Mouse (Mus musculus): ENCODE data around the gene Fam189a1. TPM values are rescaled to one million over a fixed set of nuclear protein-coding genes. Genes with fewer than 3 reads are reported as not detected.

Fam189a1 gene
- polyA plus RNA-seq, 1 experiment: 0.07 TPM

DNA sequence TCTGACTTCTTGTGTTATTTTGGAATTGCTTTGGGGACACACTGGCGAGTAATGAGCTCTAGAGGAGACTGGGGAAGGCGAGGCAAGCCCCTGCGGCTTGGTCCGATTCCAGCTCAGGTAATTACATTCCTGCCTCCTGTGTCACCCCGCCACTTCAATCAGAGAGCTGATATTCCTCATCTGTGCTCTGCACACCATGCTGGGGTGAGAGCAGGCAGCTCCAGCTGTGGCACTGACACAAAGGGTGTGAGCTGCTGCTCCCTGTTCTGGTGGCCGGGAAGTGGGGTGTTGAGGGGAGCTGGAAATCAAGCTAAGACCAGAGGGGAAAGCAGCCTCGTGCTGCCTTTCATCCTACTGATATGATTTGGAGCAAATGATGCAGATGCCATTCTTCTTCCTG, 386.6 kb downstream of the Fam189a1 start:
- no peak overlapping the region for H3K4me3 ChIP-seq (ENCODE audit: insufficient read depth, poor library complexity, severe bottlenecking)
- TF ChIP-seq MAX (IDR thresholded peaks at IDR 0.05) (no peak), FOSL1 (IDR thresholded peaks at IDR 0.05; ENCODE audit: insufficient read depth, low read length, poor library complexity, severe bottlenecking) (no peak), CTCF (IDR thresholded peaks at IDR 0.05; ENCODE audit: control insufficient read depth, insufficient read depth, insufficient read length) (no peak), CEBPB (IDR thresholded peaks at IDR 0.05; ENCODE audit: low read depth) (no peak), MYOD1 (IDR thresholded peaks at IDR 0.05; ENCODE audit: control insufficient read depth, insufficient read length, low read depth) (no peak), USF1 (IDR thresholded peaks at IDR 0.05; ENCODE audit: low read depth) (no peak), MYOG (IDR thresholded peaks at IDR 0.05; ENCODE audit: control insufficient read depth, extremely low read depth, insufficient read length) (no peak)
- H3K27me3 ChIP-seq (ENCODE audit: control insufficient read depth, insufficient read depth, insufficient read length): no peaks in the 10 kb centered on the region
- H3K79me2 ChIP-seq (ENCODE audit: control insufficient read depth, insufficient read depth): no peaks in the 10 kb centered on the region
- no peaks in the 10 kb centered on the region for H3K79me3 ChIP-seq (ENCODE audit: low read depth)
- no peak overlapping the region for H3ac ChIP-seq (ENCODE audit: control insufficient read depth, insufficient read length, low read depth)
- no peaks in the 10 kb centered on the region for H3K36me3 ChIP-seq (ENCODE audit: control insufficient read depth, insufficient read depth)

- H3K79me3 ChIP-seq (ENCODE audit: low read depth): no peaks in the 10 kb centered on the region
- H3K36me3 ChIP-seq (ENCODE audit: control insufficient read depth, insufficient read depth): no peaks in the 10 kb centered on the region
- H3ac ChIP-seq (ENCODE audit: control insufficient read depth, insufficient read length, low read depth): no peak overlapping the region
- H3K79me2 ChIP-seq (ENCODE audit: control insufficient read depth, insufficient read depth): no peaks in the 10 kb centered on the region
- TF ChIP-seq MYOG (IDR thresholded peaks at IDR 0.05; ENCODE audit: control insufficient read depth, extremely low read depth, insufficient read length) (no peak), CEBPB (IDR thresholded peaks at IDR 0.05; ENCODE audit: low read depth) (no peak), CTCF (IDR thresholded peaks at IDR 0.05; ENCODE audit: control insufficient read depth, insufficient read depth, insufficient read length) (no peak), USF1 (IDR thresholded peaks at IDR 0.05; ENCODE audit: low read depth) (no peak), MAX (IDR thresholded peaks at IDR 0.05) (no peak), FOSL1 (IDR thresholded peaks at IDR 0.05; ENCODE audit: insufficient read depth, low read length, poor library complexity, severe bottlenecking) (no peak), MYOD1 (IDR thresholded peaks at IDR 0.05; ENCODE audit: control insufficient read depth, insufficient read length, low read depth) (no peak)
- no peak overlapping the region for H3K4me3 ChIP-seq (ENCODE audit: insufficient read depth, poor library complexity, severe bottlenecking)
- H3K27me3 ChIP-seq (ENCODE audit: control insufficient read depth, insufficient read depth, insufficient read length): no peaks in the 10 kb centered on the region
Measured at GRCm38 (mm10) chr7:64765595-64765994, 390.8 kb downstream of the Fam189a1 start.

DNA sequence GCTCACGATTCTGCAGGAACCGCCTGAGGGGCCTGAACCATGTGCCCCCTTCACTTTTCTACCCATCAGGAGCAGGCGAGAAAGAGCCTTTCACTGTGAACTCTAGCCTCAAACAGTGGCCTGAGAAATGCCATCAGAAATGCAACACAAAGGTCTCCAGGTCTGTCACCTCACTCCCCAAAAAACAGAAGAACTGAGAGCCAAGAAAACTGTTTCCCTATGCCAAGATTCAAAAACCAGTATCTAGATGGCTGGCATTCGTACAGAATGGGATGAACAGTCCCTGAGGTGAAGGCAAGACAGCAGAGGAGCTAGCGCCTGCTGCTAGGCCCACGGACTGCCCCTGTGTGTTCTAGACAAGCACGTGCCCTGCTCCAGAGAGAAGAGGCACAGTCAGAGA, 401.2 kb downstream of the Fam189a1 start:
- Histone ChIP-seq H3K79me3 (ENCODE audit: low read depth) (no peaks in the 10 kb centered on the region), H3K4me3 (ENCODE audit: insufficient read depth, poor library complexity, severe bottlenecking) (no peak overlapping the region), H3K36me3 (ENCODE audit: control insufficient read depth, insufficient read depth) (no peaks in the 10 kb centered on the region), H3ac (ENCODE audit: control insufficient read depth, insufficient read length, low read depth) (no peak overlapping the region), H3K79me2 (ENCODE audit: control insufficient read depth, insufficient read depth) (no peaks in the 10 kb centered on the region), H3K27me3 (ENCODE audit: control insufficient read depth, insufficient read depth, insufficient read length) (no peaks in the 10 kb centered on the region)
- no peak for TF ChIP-seq MAX (IDR thresholded peaks at IDR 0.05)

DNA sequence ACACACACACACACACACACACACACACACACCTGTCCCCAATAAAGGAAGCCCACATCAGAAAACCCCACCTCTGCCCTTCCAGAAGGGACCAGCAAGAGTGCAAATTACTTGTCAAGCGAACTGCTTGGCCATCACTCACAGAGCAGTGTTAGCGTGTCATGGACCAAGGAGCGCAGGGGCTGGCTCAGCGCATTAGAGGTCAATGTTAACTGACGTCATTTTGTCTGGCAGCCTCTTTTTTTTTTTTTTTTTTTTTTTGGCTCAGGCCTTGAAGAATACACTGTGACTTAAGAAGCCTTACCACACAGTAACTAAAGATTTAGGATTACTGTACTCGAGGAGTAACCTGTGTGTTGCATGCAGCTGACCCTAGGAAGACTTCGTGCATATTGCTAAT, 402.2 kb downstream of the Fam189a1 start:
- H3K27me3 ChIP-seq (ENCODE audit: control insufficient read depth, insufficient read depth, insufficient read length): no peaks in the 10 kb centered on the region
- H3K79me3 ChIP-seq (ENCODE audit: low read depth): no peaks in the 10 kb centered on the region
- H3K79me2 ChIP-seq (ENCODE audit: control insufficient read depth, insufficient read depth): no peaks in the 10 kb centered on the region
- no peak overlapping the region for H3K4me3 ChIP-seq (ENCODE audit: insufficient read depth, poor library complexity, severe bottlenecking)
- H3K36me3 ChIP-seq (ENCODE audit: control insufficient read depth, insufficient read depth): no peaks in the 10 kb centered on the region
- no peak for TF ChIP-seq FOSL1 (IDR thresholded peaks at IDR 0.05; ENCODE audit: insufficient read depth, low read length, poor library complexity, severe bottlenecking)
- no peak for TF ChIP-seq CEBPB (IDR thresholded peaks at IDR 0.05; ENCODE audit: low read depth)
- TF ChIP-seq MYOD1 (IDR thresholded peaks at IDR 0.05; ENCODE audit: control insufficient read depth, insufficient read length, low read depth): no peak
- TF ChIP-seq MAX (IDR thresholded peaks at IDR 0.05): no peak
- TF ChIP-seq CTCF (IDR thresholded peaks at IDR 0.05; ENCODE audit: control insufficient read depth, insufficient read depth, insufficient read length): no peak
- no peak for TF ChIP-seq MYOG (IDR thresholded peaks at IDR 0.05; ENCODE audit: control insufficient read depth, extremely low read depth, insufficient read length)
- no peak for TF ChIP-seq USF1 (IDR thresholded peaks at IDR 0.05; ENCODE audit: low read depth)
- no peak overlapping the region for H3ac ChIP-seq (ENCODE audit: control insufficient read depth, insufficient read length, low read depth)

- TF ChIP-seq FOSL1 (IDR thresholded peaks at IDR 0.05; ENCODE audit: insufficient read depth, low read length, poor library complexity, severe bottlenecking): no peak
- TF ChIP-seq MYOD1 (IDR thresholded peaks at IDR 0.05; ENCODE audit: control insufficient read depth, insufficient read length, low read depth): no peak
- no peak for TF ChIP-seq MYOG (IDR thresholded peaks at IDR 0.05; ENCODE audit: control insufficient read depth, extremely low read depth, insufficient read length)
- TF ChIP-seq USF1 (IDR thresholded peaks at IDR 0.05; ENCODE audit: low read depth): no peak
- no peak for TF ChIP-seq CTCF (IDR thresholded peaks at IDR 0.05; ENCODE audit: control insufficient read depth, insufficient read depth, insufficient read length)
- no peak for TF ChIP-seq MAX (IDR thresholded peaks at IDR 0.05)
- TF ChIP-seq CEBPB (IDR thresholded peaks at IDR 0.05; ENCODE audit: low read depth): no peak
- no peaks in the 10 kb centered on the region for H3K27me3 ChIP-seq (ENCODE audit: control insufficient read depth, insufficient read depth, insufficient read length)
- no peaks in the 10 kb centered on the region for H3K36me3 ChIP-seq (ENCODE audit: control insufficient read depth, insufficient read depth)
- H3ac ChIP-seq (ENCODE audit: control insufficient read depth, insufficient read length, low read depth): no peak overlapping the region
- H3K4me3 ChIP-seq (ENCODE audit: insufficient read depth, poor library complexity, severe bottlenecking): no peak overlapping the region
- no peaks in the 10 kb centered on the region for H3K79me3 ChIP-seq (ENCODE audit: low read depth)
- no peaks in the 10 kb centered on the region for H3K79me2 ChIP-seq (ENCODE audit: control insufficient read depth, insufficient read depth)
Measured at GRCm38 (mm10) chr7:64753678-64754077, 402.7 kb downstream of the Fam189a1 start.

- Histone ChIP-seq H3K79me3 (ENCODE audit: low read depth) (no peaks in the 10 kb centered on the region), H3K27me3 (ENCODE audit: control insufficient read depth, insufficient read depth, insufficient read length) (no peaks in the 10 kb centered on the region), H3K4me3 (ENCODE audit: insufficient read depth, poor library complexity, severe bottlenecking) (no peak overlapping the region), H3K36me3 (ENCODE audit: control insufficient read depth, insufficient read depth) (no peaks in the 10 kb centered on the region), H3K79me2 (ENCODE audit: control insufficient read depth, insufficient read depth) (no peaks in the 10 kb centered on the region), H3ac (ENCODE audit: control insufficient read depth, insufficient read length, low read depth) (no peak overlapping the region)
- no peak for TF ChIP-seq MYOD1 (IDR thresholded peaks at IDR 0.05; ENCODE audit: control insufficient read depth, insufficient read length, low read depth)
- no peak for TF ChIP-seq CTCF (IDR thresholded peaks at IDR 0.05; ENCODE audit: control insufficient read depth, insufficient read depth, insufficient read length)
- TF ChIP-seq USF1 (IDR thresholded peaks at IDR 0.05; ENCODE audit: low read depth): no peak
- TF ChIP-seq CEBPB (IDR thresholded peaks at IDR 0.05; ENCODE audit: low read depth): no peak
- no peak for TF ChIP-seq MYOG (IDR thresholded peaks at IDR 0.05; ENCODE audit: control insufficient read depth, extremely low read depth, insufficient read length)
- no peak for TF ChIP-seq MAX (IDR thresholded peaks at IDR 0.05)
- no peak for TF ChIP-seq FOSL1 (IDR thresholded peaks at IDR 0.05; ENCODE audit: insufficient read depth, low read length, poor library complexity, severe bottlenecking)
Measured at GRCm38 (mm10) chr7:64752133-64752532, 404.2 kb downstream of the Fam189a1 start.
